Mouse (Mus musculus) liver, embryonic 14.5 days (tissue): ENCODE measurements around the gene Sh3pxd2a. TPM values are rescaled to one million over a fixed set of nuclear protein-coding genes. Genes with fewer than 3 reads are reported as not detected.
A peak's percentile ranks its signal among the peaks of the same experiment; 100 is the strongest.

Source experiments
- ATAC-seq: fragments of 200-750 bp; cut with Nextera tagmentation; 2 replicates; pipeline ENCODE4 v1.8.0; 2017; ENCODE audit warnings: moderate number of reproducible peaks, mild to moderate bottlenecking, moderate library complexity; ENCODE audit not compliant: insufficient read depth
- DNase-seq, 3 experiments: peaks; one replicate each; pipeline ENCODE4 v3.0.0-alpha.2; 2012 to 2013; ENCODE audit warnings: low read depth in 3 of 3, low spot score in 3 of 3
- H3K27ac ChIP-seq: fragments of 300-500 bp; sonication (generic); 2 replicates; pipeline ENCODE4 v1.5.1; 2014; ENCODE audit warnings: moderate library complexity, mild to moderate bottlenecking, control low read depth, inconsistent platforms
- H3K27me3 ChIP-seq: fragments of 300-500 bp; sonication (generic); 2 replicates; pipeline ENCODE4 v1.6.1; 2014; ENCODE audit warnings: mild to moderate bottlenecking, low read length, moderate library complexity; ENCODE audit not compliant: control insufficient read depth, insufficient read depth
- H3K36me3 ChIP-seq: fragments of 300-500 bp; sonication (generic); replicated peaks from 2 replicates; pipeline ENCODE4 v1.6.1; 2014; ENCODE audit warnings: low read depth; ENCODE audit not compliant: control insufficient read depth, insufficient read depth
- H3K4me1 ChIP-seq, 2 experiments: fragments of 200-500 bp in 1 of 2; fragments of 300-500 bp in 1 of 2; sonication (generic) in 1 of 2; replicated peaks; 2 replicates each; pipeline ENCODE4 v1.6.1; 2012 to 2014; ENCODE audit warnings: antibody characterized with exemption in 1 of 2, inconsistent platforms in 1 of 2, low read length in 1 of 2; ENCODE audit not compliant: control insufficient read depth in 2 of 2, insufficient read depth in 2 of 2
- H3K4me2 ChIP-seq: fragments of 300-500 bp; sonication (generic); 2 replicates; pipeline ENCODE4 v1.6.1; 2014; ENCODE audit warnings: low read depth, mild to moderate bottlenecking, control low read depth, moderate library complexity
- H3K4me3 ChIP-seq, 2 experiments: fragments of 200-500 bp in 1 of 2; fragments of 300-500 bp in 1 of 2; sonication (generic) in 1 of 2; 2 replicates each; pipeline ENCODE4 v1.5.1; 2012 to 2014; ENCODE audit warnings: low read depth in 2 of 2, low read length in 2 of 2, mild to moderate bottlenecking in 2 of 2, control low read depth in 1 of 2, inconsistent platforms in 1 of 2, moderate library complexity in 1 of 2; ENCODE audit not compliant: insufficient read depth in 1 of 2
- H3K9ac ChIP-seq: fragments of 300-500 bp; sonication (generic); replicated peaks from 2 replicates; pipeline ENCODE4 v1.6.1; 2014; ENCODE audit warnings: mild to moderate bottlenecking, control low read depth, moderate library complexity
- H3K9me3 ChIP-seq: fragments of 300-500 bp; sonication (generic); 2 replicates; pipeline ENCODE4 v1.6.1; 2016; ENCODE audit warnings: low read length, mixed read lengths; ENCODE audit not compliant: control insufficient read depth
- CTCF ChIP-seq: IDR thresholded peaks from 2 replicates; pipeline ENCODE4 v1.5.1; 2016; ENCODE audit warnings: antibody characterized with exemption, low read depth, control low read depth
- EP300 ChIP-seq: IDR thresholded peaks from 2 replicates; pipeline ENCODE4 v1.6.1; 2016; ENCODE audit warnings: antibody characterized with exemption, low read depth
- WGBS: fragments of 180-500 bp; shearing (Covaris S2); extraction: QIAGEN DNeasy Blood & Tissue Kit; methylation state at CpG from one replicate; pipeline ENCODE4 v1.1.7; 2014; ENCODE audit not compliant: insufficient replicate concordance; 5-methylcytosine and 5-hydroxymethylcytosine counted together
- polyA plus RNA-seq, 2 experiments: library from polyadenylated mRNA; depleted of rRNA in 1 of 2; stranded (reverse) in 1 of 2; unstranded in 1 of 2; fragments of >200 nt; fragmentation: Nextera tagmentation in 1 of 2; extraction: Ambion mirVana in 1 of 2; gene quantifications; 2 replicates each; pipeline versions ENCODE4 v1.2.1 to v1.2.3; 2012 to 2014

Gene Sh3pxd2a
- polyA plus RNA-seq, 2 experiments = 0.50 to 1.6 TPM

DNA sequence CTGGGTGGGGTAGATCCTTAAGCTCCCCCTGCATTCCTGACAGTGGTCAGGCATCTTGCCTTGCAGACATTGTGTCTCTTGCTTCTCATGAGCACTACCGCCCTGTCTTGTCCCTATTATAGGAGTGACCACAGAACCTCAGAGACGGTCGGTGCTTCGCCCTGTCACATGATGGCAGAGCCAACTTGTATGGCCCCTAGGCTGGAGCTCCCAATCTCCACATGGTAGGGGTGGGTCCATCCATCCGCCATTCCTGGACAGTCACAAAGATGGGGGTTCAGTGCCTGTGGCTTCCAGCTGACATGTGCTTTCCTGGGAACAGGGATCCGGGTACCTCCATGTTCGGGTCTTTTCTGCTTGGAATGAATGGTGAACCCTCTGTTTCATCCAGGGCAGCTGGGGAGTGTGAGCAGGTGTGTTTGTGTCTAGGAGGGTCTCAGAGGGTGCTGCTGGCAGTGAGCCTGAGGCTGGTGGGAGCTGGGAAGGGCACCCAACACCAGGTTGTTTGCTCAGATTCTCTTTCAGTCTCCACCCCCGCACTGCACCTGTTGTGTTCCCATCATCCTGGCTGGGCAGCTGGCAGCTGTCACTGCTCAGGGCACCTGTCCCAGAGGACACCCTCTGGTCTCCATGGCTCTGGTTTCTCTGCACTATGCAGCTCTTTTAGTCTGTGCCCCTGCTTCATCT is 241.9 kb downstream of the Sh3pxd2a start:
- Histone ChIP-seq H3K27me3 (no peaks in the 10 kb centered on the region), H3K4me1 (peaks cover 0 to 8% of the 10 kb centered on the region in 2 experiments; a peak in 3 of 4 replicates), H3K36me3 (no peaks in the 10 kb centered on the region), H3K9ac (no peak overlapping the region), H3K4me2 (no peak overlapping the region), H3K9me3 (no peaks in the 10 kb centered on the region), H3K27ac (no peak overlapping the region), H3K4me3 (no peak overlapping the region)
- no peak for DNase-seq
- 68% methylated on average over 8 of the region's 8 CpGs for WGBS
- TF ChIP-seq CTCF (no peak), EP300 (no peak)
- ATAC-seq = no peak

GRCm38 (mm10) chr19:47221500-47222153 is 242.6 kb downstream of the Sh3pxd2a start:
- ATAC-seq (no peak), DNase-seq (no peak)
- Histone ChIP-seq H3K9ac (no peak overlapping the region), H3K27me3 (no peaks in the 10 kb centered on the region), H3K4me3 (no peak overlapping the region), H3K9me3 (no peaks in the 10 kb centered on the region), H3K4me2 (no peak overlapping the region), H3K36me3 (no peaks in the 10 kb centered on the region), H3K4me1 (peaks cover 0 to 8% of the 10 kb centered on the region in 2 experiments; a peak in 3 of 4 replicates), H3K27ac (no peak overlapping the region)
- WGBS = 69% methylated on average over 7 of the region's 7 CpGs
- TF ChIP-seq CTCF (no peak), EP300 (no peak)

DNA sequence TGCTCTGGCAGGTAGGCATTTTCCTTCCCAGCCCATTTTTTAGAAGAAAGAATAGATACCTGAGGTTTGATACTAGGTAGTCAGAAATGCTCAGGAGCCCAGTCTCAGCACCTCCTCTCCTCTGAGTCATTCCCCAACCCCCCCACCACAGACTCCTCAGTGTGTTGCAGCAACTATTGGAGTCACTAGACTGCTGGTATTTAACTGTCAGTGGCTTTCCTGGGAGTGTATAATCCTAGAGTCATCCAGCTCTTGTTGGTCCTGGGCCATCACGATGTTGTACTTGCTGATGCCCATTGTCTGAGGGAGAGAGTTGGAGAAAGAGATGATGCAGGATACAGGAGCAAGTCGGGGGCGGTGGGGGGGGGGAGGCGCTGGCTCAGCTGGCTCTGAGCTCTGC is 243.2 kb downstream of the Sh3pxd2a start:
- TF ChIP-seq EP300 = no peak
- TF ChIP-seq CTCF = no peak
- H3K27ac ChIP-seq = no peak overlapping the region
- no peak overlapping the region for H3K4me3 ChIP-seq
- no peaks in the 10 kb centered on the region for H3K9me3 ChIP-seq
- no peak overlapping the region for H3K9ac ChIP-seq
- peaks cover 0 to 8% of the 10 kb centered on the region in 2 experiments; a peak in 3 of 4 replicates for H3K4me1 ChIP-seq
- ATAC-seq (no peak), DNase-seq (no peak)
- 64% methylated on average over 4 of the region's 4 CpGs for WGBS
- H3K4me2 ChIP-seq = no peak overlapping the region
- no peaks in the 10 kb centered on the region for H3K36me3 ChIP-seq
- H3K27me3 ChIP-seq = no peaks in the 10 kb centered on the region

DNA sequence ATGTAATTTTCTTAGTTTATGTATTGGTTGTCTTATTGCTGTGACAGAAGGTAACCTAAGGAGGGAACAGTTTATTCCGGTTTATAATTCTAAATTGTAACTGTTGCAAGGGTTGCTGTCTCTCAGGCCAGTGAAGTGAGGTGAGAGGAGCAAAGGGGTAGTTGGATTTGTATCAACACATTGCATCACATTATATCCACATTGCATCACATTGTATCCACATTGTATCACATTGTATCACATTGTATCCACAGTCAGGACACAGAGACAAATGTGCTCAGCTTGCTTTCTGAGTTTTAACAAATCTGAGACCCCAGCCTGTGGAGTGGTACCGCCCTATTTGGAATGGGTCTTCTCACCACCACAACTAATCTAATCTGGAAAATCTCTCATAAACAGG is 244.0 kb downstream of the Sh3pxd2a start:
- Histone ChIP-seq H3K27ac (no peak overlapping the region), H3K4me2 (no peak overlapping the region), H3K4me1 (peaks cover 0 to 8% of the 10 kb centered on the region in 2 experiments; a peak in 3 of 4 replicates), H3K36me3 (no peaks in the 10 kb centered on the region), H3K4me3 (no peak overlapping the region), H3K27me3 (no peaks in the 10 kb centered on the region), H3K9me3 (no peaks in the 10 kb centered on the region), H3K9ac (no peak overlapping the region)
- TF ChIP-seq CTCF = no peak
- TF ChIP-seq EP300 = no peak
- ATAC-seq (no peak), DNase-seq (no peak)
- WGBS = 72% methylated on average over 2 of the region's 2 CpGs

- no peaks in the 10 kb centered on the region for H3K36me3 ChIP-seq
- no peak overlapping the region for H3K4me2 ChIP-seq
- DNase-seq (peak in 1 of 3 experiments; percentile 17), ATAC-seq (peak; percentile 35; the same call in 1 of the 2 replicates)
- TF ChIP-seq CTCF (no peak), EP300 (no peak)
- peaks cover 0 to 8% of the 10 kb centered on the region in 2 experiments; a peak in 3 of 4 replicates for H3K4me1 ChIP-seq
- H3K9me3 ChIP-seq = no peaks in the 10 kb centered on the region
- H3K27ac ChIP-seq = no peak overlapping the region
- H3K27me3 ChIP-seq = no peaks in the 10 kb centered on the region
- 44% methylated on average over 4 of the region's 4 CpGs for WGBS
- no peak overlapping the region for H3K9ac ChIP-seq
- no peak overlapping the region for H3K4me3 ChIP-seq
Observed at GRCm38 (mm10) chr19:47219622-47220021, 244.6 kb downstream of the Sh3pxd2a start.
